Mouse (Mus musculus) large intestine, adult 2 months (tissue): Measurements from ENCODE around the gene Plpp3. TPM values are rescaled to one million over a fixed set of nuclear protein-coding genes. Genes with fewer than 3 reads are reported as not detected.

ENCODE experiments used
- DNase-seq: peaks from one replicate; pipeline ENCODE4 v3.0.0-alpha.2; 2012; ENCODE audit warnings: low read depth, low spot score
- WGBS: fragments of 180-500 bp; shearing (Covaris S2); methylation state at CpG from one replicate; pipeline ENCODE4 v1.1.7; 2018; 5-methylcytosine and 5-hydroxymethylcytosine counted together
- polyA plus RNA-seq: library from polyadenylated mRNA; depleted of rRNA; stranded (reverse); fragments of >200 nt; gene quantifications from 2 replicates; pipeline ENCODE4 v1.2.3, GENCODE M21; 2012; rRNA removed

Plpp3 gene
- polyA plus RNA-seq, 1 experiment = 28.7 TPM

GRCm38 (mm10) chr4:105276062-105276795 is 119.1 kb downstream of the Plpp3 start:
- DNase-seq = no peak
- WGBS = 67% methylated on average over 14 of the region's 14 CpGs

- 66% methylated on average over 9 of the region's 9 CpGs for WGBS
- no peak for DNase-seq
These were observed 121.0 kb downstream of the Plpp3 start for GRCm38 (mm10) chr4:105278161-105278560.

GRCm38 (mm10) chr4:105278571-105279410 is 121.6 kb downstream of the Plpp3 start:
- no peak for DNase-seq
- 71% methylated on average over 15 of the region's 15 CpGs for WGBS

- DNase-seq = peak; percentile 28
- 40% methylated on average over 4 of the region's 4 CpGs for WGBS
These were observed 122.7 kb downstream of the Plpp3 start for GRCm38 (mm10) chr4:105279806-105280205.

GRCm38 (mm10) chr4:105281751-105282231 is 124.6 kb downstream of the Plpp3 start:
- DNase-seq = no peak
- 82% methylated on average over 7 of the region's 7 CpGs for WGBS

Other genes with a start within 250 kb of the Plpp3 start
- 1.0 and 1.3 TPM in 2 replicates for gene Fyb2, start 243.9 kb upstream of the Plpp3 start, polyA plus RNA-seq
- gene Prkaa2, start 47.5 kb upstream of the Plpp3 start, polyA plus RNA-seq = 4.2 and 5.2 TPM in 2 replicates